Mouse (Mus musculus) ovary, postnatal 14 days (tissue): ENCODE measurements around the gene Cdc42se1.

Experiments
- DNase-seq: peaks from one replicate; pipeline ENCODE4 v3.0.0; 2022; ENCODE audit warnings: low spot score

The Cdc42se1 gene

GRCm38 (mm10) chr3:95224295-95224694 is 4.2 kb upstream of the Cdc42se1 start:
- no peak for DNase-seq

GRCm38 (mm10) chr3:95227214-95227613 is 1.3 kb upstream of the Cdc42se1 start:
- DNase-seq, result no peak

- no peak for DNase-seq
These were observed 605 bp downstream of the Cdc42se1 start for GRCm38 (mm10) chr3:95228894-95229780.

GRCm38 (mm10) chr3:95229781-95230494 is 1.4 kb downstream of the Cdc42se1 start:
- peak; percentile 36 for DNase-seq

- DNase-seq, result no peak
These were observed 2.2 kb downstream of the Cdc42se1 start for GRCm38 (mm10) chr3:95230495-95231297.

- DNase-seq, result no peak
These were observed 3.0 kb downstream of the Cdc42se1 start, which contains the start of gene Mllt11 for GRCm38 (mm10) chr3:95231298-95232221. Gene Mllt11 (minus strand): TSS chr3:95232171.

- DNase-seq, result no peak
These were observed 4.2 kb downstream of the Cdc42se1 start for GRCm38 (mm10) chr3:95232771-95233170.

- no peak for DNase-seq
These were observed 4.9 kb downstream of the Cdc42se1 start for GRCm38 (mm10) chr3:95233303-95233980.

GRCm38 (mm10) chr3:95235386-95236301 is 7.1 kb downstream of the Cdc42se1 start:
- no peak for DNase-seq

GRCm38 (mm10) chr3:95237541-95238099 is 9.1 kb downstream of the Cdc42se1 start:
- no peak for DNase-seq

- no peak for DNase-seq
These were observed 10.5 kb downstream of the Cdc42se1 start for GRCm38 (mm10) chr3:95239022-95239421.

GRCm38 (mm10) chr3:95239971-95240370 is 11.4 kb downstream of the Cdc42se1 start:
- no peak for DNase-seq

- DNase-seq, result no peak
These were observed 12.4 kb downstream of the Cdc42se1 start for GRCm38 (mm10) chr3:95240900-95241299.

GRCm38 (mm10) chr3:95241498-95241897 is 13.0 kb downstream of the Cdc42se1 start, which contains the start of gene Gm128:
Gene Gm128 (minus strand): TSS chr3:95241598.
- DNase-seq, result no peak

GRCm38 (mm10) chr3:95243086-95243485 is 14.6 kb downstream of the Cdc42se1 start:
- DNase-seq, result no peak

GRCm38 (mm10) chr3:95246465-95247231 is 18.1 kb downstream of the Cdc42se1 start:
- peak; percentile 49 for DNase-seq

- DNase-seq, result no peak
These were observed 19.3 kb downstream of the Cdc42se1 start for GRCm38 (mm10) chr3:95247660-95248336.

GRCm38 (mm10) chr3:95250361-95250760 is 21.8 kb downstream of the Cdc42se1 start:
- no peak for DNase-seq
